Mouse (Mus musculus): ENCODE data around the gene Prdm4. TPM values are rescaled to one million over a fixed set of nuclear protein-coding genes. Genes with fewer than 3 reads are reported as not detected.
A peak's percentile ranks its signal among the peaks of the same experiment; 100 is the strongest.

Prdm4 gene
- total RNA-seq, 2 experiments from 2014 or later = 11.3 to 15.6 TPM

- intact Hi-C loops (cut with DNase I) = no loop called here
- DNase-seq = no peak
Measured at GRCm38 (mm10) chr10:85873861-85874544, 42.9 kb downstream of the Prdm4 start.

- intact Hi-C loops (cut with DNase I) = no loop called here
- DNase-seq = no peak
Measured at GRCm38 (mm10) chr10:85872479-85872773, 44.5 kb downstream of the Prdm4 start.

GRCm38 (mm10) chr10:85871698-85872478 lies 45.1 kb downstream of the Prdm4 start:
- intact Hi-C loops (cut with DNase I) = no loop called here
- peak; percentile 91 to 95 for DNase-seq

DNA sequence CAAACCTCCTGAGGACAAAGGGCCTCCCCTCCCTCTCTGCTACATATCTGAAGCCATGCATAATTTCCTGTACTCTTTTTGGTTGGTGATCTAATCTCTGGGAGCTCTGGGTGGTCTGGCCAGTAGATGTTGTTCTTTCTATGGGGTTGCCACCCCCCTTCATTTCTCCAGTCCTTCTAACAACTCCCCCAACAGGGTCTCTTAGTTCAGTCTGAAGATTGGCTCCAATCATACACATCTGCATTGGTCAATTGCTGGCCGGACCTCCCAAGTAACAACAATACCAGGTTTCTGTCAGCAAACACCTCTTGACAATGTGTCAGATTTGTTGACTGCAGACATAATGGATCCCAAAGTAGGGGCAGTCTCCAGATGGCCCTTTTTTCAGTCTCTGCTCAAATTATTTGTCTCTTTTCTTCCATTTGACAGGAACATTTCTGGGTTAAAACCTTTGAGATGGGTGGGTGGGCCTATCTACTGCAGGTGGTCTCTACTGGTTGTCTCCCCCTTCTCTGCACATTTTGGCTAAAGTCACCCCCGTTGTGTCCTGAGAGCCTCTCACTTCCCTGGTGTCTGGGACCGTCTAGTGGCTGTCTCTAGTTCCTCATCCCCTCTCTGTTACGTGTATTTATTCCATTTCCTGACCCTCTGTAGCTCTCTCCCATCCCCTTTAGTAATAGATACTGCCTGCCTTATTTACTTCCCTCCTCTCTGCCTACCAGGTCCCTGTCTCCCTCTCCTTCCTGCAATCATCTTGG lies 70.7 kb downstream of the Prdm4 start:
- DNase-seq = no peak
- intact Hi-C loops (cut with DNase I) = no loop called here

Other genes starting within 250 kb of the Prdm4 start
- gene Pwp1, start 87.6 kb downstream of the Prdm4 start, total RNA-seq (2021) = 10 to 100 TPM; 13.3 to 13.7 TPM
- gene Ascl4, start 10.5 kb upstream of the Prdm4 start, total RNA-seq (2021) = not detected
- gene Rtcb, start 40.7 kb upstream of the Prdm4 start, total RNA-seq (2021) = 10 to 100 TPM; 71.2 to 73.5 TPM
- gene Bpifc, start 94.8 kb upstream of the Prdm4 start, total RNA-seq (2021) = not detected
- gene Fbxo7, start 104.8 kb upstream of the Prdm4 start, total RNA-seq (2021) = 10 to 100 TPM; 14.4 to 15.3 TPM